Mouse (Mus musculus) hindbrain, embryonic 11.5 days (tissue): Measurements from ENCODE around the gene Hps1. TPM values are rescaled to one million over a fixed set of nuclear protein-coding genes. Genes with fewer than 3 reads are reported as not detected.
A peak's percentile ranks its signal among the peaks of the same experiment; 100 is the strongest.

ENCODE experiments used
- ATAC-seq: fragments of 200-750 bp; cut with Nextera tagmentation; 2 replicates; pipeline ENCODE4 v1.8.0; 2017; ENCODE audit warnings: mild to moderate bottlenecking, moderate TSS enrichment, moderate library complexity; ENCODE audit not compliant: low FRiP score
- DNase-seq: peaks from one replicate; pipeline ENCODE4 v3.0.0-alpha.2; 2015; ENCODE audit warnings: low spot score
- H3K27ac ChIP-seq: fragments of 300-500 bp; sonication (generic); 2 replicates; pipeline ENCODE4 v1.5.1; 2014; ENCODE audit warnings: mild to moderate bottlenecking, low read depth, low read length
- H3K27me3 ChIP-seq: fragments of 300-500 bp; sonication (generic); 2 replicates; pipeline ENCODE4 v1.6.1; 2014; ENCODE audit warnings: mild to moderate bottlenecking, low read length, moderate library complexity, mixed read lengths; ENCODE audit not compliant: control insufficient read depth, insufficient read depth
- H3K36me3 ChIP-seq: fragments of 300-500 bp; sonication (generic); 2 replicates; pipeline ENCODE4 v1.6.1; 2014; ENCODE audit warnings: mild to moderate bottlenecking, low read length, moderate library complexity, mixed read lengths; ENCODE audit not compliant: control insufficient read depth, insufficient read depth
- H3K4me1 ChIP-seq: fragments of 300-500 bp; sonication (generic); replicated peaks from 2 replicates; pipeline ENCODE4 v1.6.1; 2014; ENCODE audit warnings: low read length, mixed read lengths; ENCODE audit not compliant: control insufficient read depth, insufficient read depth
- H3K4me2 ChIP-seq: fragments of 300-500 bp; sonication (generic); replicated peaks from 2 replicates; pipeline ENCODE4 v1.6.1; 2014; ENCODE audit warnings: mild to moderate bottlenecking, low read depth, low read length
- H3K4me3 ChIP-seq: fragments of 300-500 bp; sonication (generic); 2 replicates; pipeline ENCODE4 v1.5.1; 2014; ENCODE audit warnings: low read depth, low read length
- H3K9ac ChIP-seq: fragments of 300-500 bp; sonication (generic); 2 replicates; pipeline ENCODE4 v1.6.1; 2014; ENCODE audit warnings: low read depth, low read length
- H3K9me3 ChIP-seq: fragments of 300-500 bp; sonication (generic); 2 replicates; pipeline ENCODE4 v1.6.1; 2016; ENCODE audit warnings: low read length; ENCODE audit not compliant: control insufficient read depth
- WGBS: fragments of 180-500 bp; shearing (Covaris S2); extraction: QIAGEN DNeasy Blood & Tissue Kit; methylation state at CpG from one replicate; pipeline ENCODE4 v1.1.7; 2014; 5-methylcytosine and 5-hydroxymethylcytosine counted together
- polyA plus RNA-seq: library from polyadenylated mRNA; unstranded; fragments of >200 nt; fragmentation: Nextera tagmentation; extraction: Ambion mirVana; gene quantifications from 2 replicates; pipeline ENCODE4 v1.2.1, GENCODE M21; 2014

Gene Hps1
- polyA plus RNA-seq, 1 experiment from 2014 or later: 9.7 TPM

- Histone ChIP-seq H3K4me2 (no peak overlapping the region), H3K4me3 (no peak overlapping the region), H3K9ac (no peak overlapping the region), H3K27ac (no peak overlapping the region), H3K27me3 (no peaks in the 10 kb centered on the region), H3K9me3 (no peaks in the 10 kb centered on the region), H3K36me3 (no peaks in the 10 kb centered on the region), H3K4me1 (0 out of 2 replicates have a peak, but pooled peaks cover 4% of the 10 kb centered on the region)
- WGBS: 84% methylated on average over 23 of the region's 23 CpGs
- ATAC-seq (no peak), DNase-seq (no peak)
Measured at GRCm38 (mm10) chr19:42770141-42770872, 9.5 kb downstream of the Hps1 start.

- Histone ChIP-seq H3K36me3 (no peaks in the 10 kb centered on the region), H3K9me3 (no peaks in the 10 kb centered on the region), H3K9ac (no peak overlapping the region), H3K27me3 (no peaks in the 10 kb centered on the region), H3K4me2 (no peak overlapping the region), H3K4me1 (0 out of 2 replicates have a peak, but pooled peaks cover 4% of the 10 kb centered on the region), H3K4me3 (no peak overlapping the region), H3K27ac (no peak overlapping the region)
- ATAC-seq (no peak), DNase-seq (no peak)
- 90% methylated on average over 10 of the region's 10 CpGs for WGBS
Measured at GRCm38 (mm10) chr19:42769648-42770047, 10.1 kb downstream of the Hps1 start.

- 0 out of 2 replicates have a peak, but pooled peaks cover 4% of the 10 kb centered on the region for H3K4me1 ChIP-seq
- 50% methylated on average over 8 of the region's 8 CpGs for WGBS
- no peak overlapping the region for H3K9ac ChIP-seq
- H3K4me3 ChIP-seq: no peak overlapping the region
- 0 out of 2 replicates have a peak, but pooled peaks have one; percentile 6 for ATAC-seq
- H3K4me2 ChIP-seq: no peak overlapping the region
- no peaks in the 10 kb centered on the region for H3K27me3 ChIP-seq
- H3K36me3 ChIP-seq: no peaks in the 10 kb centered on the region
- H3K27ac ChIP-seq: no peak overlapping the region
- DNase-seq: no peak
- H3K9me3 ChIP-seq: no peaks in the 10 kb centered on the region
Measured at GRCm38 (mm10) chr19:42767361-42767760, 12.4 kb downstream of the Hps1 start.

DNA sequence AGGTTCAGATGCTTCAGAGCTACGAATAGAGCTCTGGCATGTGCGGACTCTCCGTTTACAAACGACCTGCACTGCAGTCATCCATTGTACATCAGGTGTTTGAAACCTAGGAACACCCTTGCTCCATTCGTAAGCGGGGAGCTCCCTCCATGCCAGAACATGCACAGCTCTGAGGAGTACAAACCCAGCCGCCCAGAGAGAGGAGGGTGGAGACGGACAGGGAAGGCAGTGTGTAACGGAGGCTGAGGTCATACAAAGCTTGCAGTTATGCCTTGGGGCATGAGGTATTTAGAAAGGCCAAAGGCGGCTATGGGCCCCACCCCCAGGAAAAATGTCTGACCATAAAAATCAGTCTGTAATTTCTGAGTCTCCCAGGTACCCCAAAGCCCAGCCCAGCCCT is 15.4 kb downstream of the Hps1 start:
- DNase-seq (no peak), ATAC-seq (no peak)
- WGBS: 84% methylated on average over 10 of the region's 10 CpGs
- H3K4me3 ChIP-seq: no peak overlapping the region
- H3K9me3 ChIP-seq: no peaks in the 10 kb centered on the region
- H3K27me3 ChIP-seq: no peaks in the 10 kb centered on the region
- no peak overlapping the region for H3K9ac ChIP-seq
- no peak overlapping the region for H3K27ac ChIP-seq
- no peak overlapping the region for H3K4me2 ChIP-seq
- H3K4me1 ChIP-seq: 0 out of 2 replicates have a peak, but pooled peaks cover 4% of the 10 kb centered on the region
- H3K36me3 ChIP-seq: no peaks in the 10 kb centered on the region

DNA sequence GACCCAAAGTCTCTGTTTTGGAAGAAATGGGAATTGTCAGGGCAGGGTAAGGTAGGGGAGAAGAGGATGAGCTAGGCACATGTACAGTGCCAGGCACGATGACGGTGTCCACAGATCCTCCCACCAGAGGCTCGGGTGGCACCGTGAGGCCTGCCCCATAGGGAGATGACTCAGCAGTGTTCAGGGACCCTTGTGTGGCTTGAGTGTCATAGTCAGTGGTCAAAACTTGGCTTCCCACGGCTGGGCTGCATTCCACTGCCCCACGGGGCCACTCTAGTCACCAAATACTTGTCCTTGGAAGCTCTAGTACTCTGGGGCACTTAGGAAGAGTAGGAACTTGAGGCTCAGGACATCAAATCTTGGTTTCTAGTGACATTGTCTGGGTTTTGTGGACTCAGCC is 23.1 kb downstream of the Hps1 start:
- peaks cover 10% of the 10 kb centered on the region for H3K4me1 ChIP-seq
- H3K9ac ChIP-seq: no peak overlapping the region
- H3K27ac ChIP-seq: no peak overlapping the region
- 90% methylated on average over 6 of the region's 6 CpGs for whole genome bisulfite sequencing
- H3K27me3 ChIP-seq: no peaks in the 10 kb centered on the region
- DNase-seq (no peak), ATAC-seq (no peak)
- no peak overlapping the region for H3K4me3 ChIP-seq
- no peaks in the 10 kb centered on the region for H3K36me3 ChIP-seq
- no peak overlapping the region for H3K4me2 ChIP-seq
- no peaks in the 10 kb centered on the region for H3K9me3 ChIP-seq

DNA sequence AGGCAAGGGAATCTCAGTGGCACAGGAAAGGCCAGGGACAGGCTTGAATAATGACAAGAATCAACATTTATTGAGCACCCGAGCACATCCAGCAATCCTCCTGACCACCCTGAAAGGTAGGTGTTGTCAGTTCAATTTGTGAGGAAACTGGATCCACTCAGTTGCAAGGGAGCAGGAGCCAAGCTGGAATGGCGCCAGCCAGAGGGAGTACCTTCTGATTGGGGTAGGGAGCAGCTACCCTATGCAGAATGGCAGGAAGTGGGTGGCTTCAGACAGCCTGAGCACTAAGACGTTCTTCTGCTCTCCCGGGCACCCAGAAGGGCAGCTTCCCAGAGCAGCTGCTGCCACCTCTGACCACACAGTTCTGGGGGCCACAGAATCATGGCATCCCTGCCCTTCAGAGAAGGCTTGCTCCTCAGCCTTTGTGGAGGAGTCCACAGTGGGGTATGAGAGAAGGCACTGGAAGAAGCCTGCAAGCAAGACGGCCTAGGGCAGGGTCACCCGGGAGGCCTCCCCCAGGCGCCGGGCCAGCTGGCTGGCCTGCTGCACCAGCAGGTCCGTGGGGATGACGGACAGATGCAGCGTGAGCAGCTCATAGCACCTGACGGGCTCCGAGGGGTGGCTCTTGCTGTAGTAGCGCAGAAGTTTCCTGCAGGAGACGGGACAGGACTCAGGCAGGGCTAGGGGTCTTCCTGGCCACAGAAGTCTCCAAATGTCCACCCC is 24.5 kb downstream of the Hps1 start:
- DNase-seq: no peak
- Histone ChIP-seq H3K4me2 (no peak overlapping the region), H3K27me3 (no peaks in the 10 kb centered on the region), H3K27ac (no peak overlapping the region), H3K4me1 (peaks cover 10% of the 10 kb centered on the region), H3K36me3 (no peaks in the 10 kb centered on the region), H3K4me3 (no peak overlapping the region), H3K9me3 (no peaks in the 10 kb centered on the region), H3K9ac (no peak overlapping the region)
- 77% methylated on average over 15 of the region's 15 CpGs for WGBS
- no peak for ATAC-seq

- peak; percentile 18; the same call in 1 of the 2 replicates for ATAC-seq
- no peaks in the 10 kb centered on the region for H3K27me3 ChIP-seq
- H3K9me3 ChIP-seq: no peaks in the 10 kb centered on the region
- DNase-seq: peak; percentile 52
- peaks cover 10% of the 10 kb centered on the region for H3K4me1 ChIP-seq
- no peak overlapping the region for H3K27ac ChIP-seq
- no peak overlapping the region; the same call in 1 of the 2 replicates for H3K4me3 ChIP-seq
- H3K4me2 ChIP-seq: peak overlapping the region; percentile 42; the same call in 1 of the 2 replicates
- 37% methylated on average over 11 of the region's 11 CpGs for WGBS
- no peak overlapping the region for H3K9ac ChIP-seq
- H3K36me3 ChIP-seq: no peaks in the 10 kb centered on the region
Measured at GRCm38 (mm10) chr19:42753141-42753917, 26.4 kb downstream of the Hps1 start.

- H3K36me3 ChIP-seq: no peaks in the 10 kb centered on the region
- peak within 1 kb of the TSS; percentile 42 for H3K4me2 ChIP-seq
- H3K9me3 ChIP-seq: no peaks in the 10 kb centered on the region
- peaks cover 10% of the 10 kb centered on the region for H3K4me1 ChIP-seq
- H3K4me3 ChIP-seq: peak within 1 kb of the TSS; percentile 25
- H3K9ac ChIP-seq: peak within 1 kb of the TSS; percentile 56
- peak; percentile 87 for ATAC-seq
- H3K27ac ChIP-seq: peak within 1 kb of the TSS; percentile 74
- 6% methylated on average over 22 of the region's 22 CpGs for WGBS
- DNase-seq: peak; percentile 82
- no peaks in the 10 kb centered on the region for H3K27me3 ChIP-seq
Measured at GRCm38 (mm10) chr19:42752363-42752931, 27.3 kb downstream of the Hps1 start, which contains the start of gene Pyroxd2. TSS of gene Pyroxd2 (minus strand) at chr19:42752775.
